Mouse (Mus musculus) hindbrain, embryonic 15.5 days (tissue): ENCODE results near the gene Scube1. TPM values are rescaled to one million over a fixed set of nuclear protein-coding genes. Genes with fewer than 3 reads are reported as not detected.

ENCODE experiments used
- ATAC-seq: fragments of 200-750 bp; cut with Nextera tagmentation; 2 replicates; pipeline ENCODE4 v1.8.0; 2017; ENCODE audit warnings: low read depth, moderate number of reproducible peaks, moderate TSS enrichment; ENCODE audit not compliant: low FRiP score
- H3K27ac ChIP-seq: fragments of 300-500 bp; sonication (generic); replicated peaks from 2 replicates; pipeline ENCODE4 v1.5.1; 2015; ENCODE audit warnings: mild to moderate bottlenecking, inconsistent platforms
- H3K27me3 ChIP-seq: fragments of 300-500 bp; sonication (generic); 2 replicates; pipeline ENCODE4 v1.6.1; 2015; ENCODE audit warnings: control low read depth, inconsistent platforms
- H3K36me3 ChIP-seq: fragments of 300-500 bp; sonication (generic); 2 replicates; pipeline ENCODE4 v1.6.1; 2015; ENCODE audit warnings: control low read depth, inconsistent platforms
- H3K4me1 ChIP-seq: fragments of 300-500 bp; sonication (generic); replicated peaks from 2 replicates; pipeline ENCODE4 v1.6.1; 2015; ENCODE audit warnings: control low read depth, inconsistent platforms
- H3K4me2 ChIP-seq: fragments of 300-500 bp; sonication (generic); 2 replicates; pipeline ENCODE4 v1.6.1; 2015; ENCODE audit warnings: moderate library complexity, mild to moderate bottlenecking, inconsistent platforms
- H3K4me3 ChIP-seq: fragments of 300-500 bp; sonication (generic); 2 replicates; pipeline ENCODE4 v1.5.1; 2015; ENCODE audit warnings: mild to moderate bottlenecking, inconsistent platforms
- H3K9ac ChIP-seq: fragments of 300-500 bp; sonication (generic); 2 replicates; pipeline ENCODE4 v1.6.1; 2015; ENCODE audit warnings: inconsistent platforms
- H3K9me3 ChIP-seq: fragments of 300-500 bp; sonication (generic); 2 replicates; pipeline ENCODE4 v1.6.1; 2016; ENCODE audit warnings: control low read depth, inconsistent platforms
- WGBS: fragments of 180-500 bp; shearing (Covaris S2); methylation state at CpG from one replicate; pipeline ENCODE4 v1.1.7; 2015; 5-methylcytosine and 5-hydroxymethylcytosine counted together
- polyA plus RNA-seq: library from polyadenylated mRNA; unstranded; fragments of >200 nt; fragmentation: Nextera tagmentation; extraction: Ambion mirVana; gene quantifications from 2 replicates; pipeline ENCODE4 v1.2.1, GENCODE M21; 2015

The Scube1 gene
- polyA plus RNA-seq, 1 experiment from 2014 or later = 9.7 TPM

DNA sequence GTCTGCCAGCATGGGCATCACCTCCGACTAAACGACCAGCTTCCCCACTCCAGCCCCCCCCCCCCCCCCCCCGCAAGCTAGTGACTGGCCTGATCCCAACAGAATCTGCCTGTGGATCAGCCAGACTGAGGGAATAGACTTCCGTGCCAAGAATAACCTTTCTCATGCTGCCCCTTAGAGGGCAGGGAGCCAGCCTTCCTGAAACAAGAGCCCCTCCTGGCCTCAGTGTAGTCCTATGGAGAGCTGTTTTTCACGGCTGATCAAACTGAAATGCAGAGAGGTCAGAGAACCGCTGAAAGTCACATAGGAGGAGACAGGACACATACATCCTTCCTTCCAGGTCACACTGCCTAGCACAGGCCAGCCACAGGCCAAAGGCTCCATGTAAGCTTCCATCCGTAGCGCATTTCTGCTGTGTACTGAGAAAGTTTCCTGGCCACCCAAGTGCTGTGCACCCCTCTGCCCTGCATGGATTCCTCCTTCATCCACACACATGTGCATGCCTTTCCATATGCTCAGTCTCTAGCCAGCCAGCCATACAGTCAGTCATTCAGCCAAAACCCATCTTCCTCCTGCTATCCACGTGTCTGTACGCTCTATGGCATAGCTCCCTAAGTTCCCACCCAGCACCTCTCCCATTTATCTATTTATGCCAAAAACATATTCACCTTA lies 18.2 kb downstream of the Scube1 start:
- H3K27me3 ChIP-seq = no peaks in the 10 kb centered on the region
- H3K4me2 ChIP-seq = no peak overlapping the region
- no peak overlapping the region for H3K27ac ChIP-seq
- peaks cover 18% of the 10 kb centered on the region for H3K4me1 ChIP-seq
- no peaks in the 10 kb centered on the region for H3K9me3 ChIP-seq
- WGBS = 24% methylated on average over 9 of the region's 10 CpGs
- H3K4me3 ChIP-seq = no peak overlapping the region
- ATAC-seq = peak; percentile 66; the same call in 1 of the 2 replicates
- H3K36me3 ChIP-seq = no peaks in the 10 kb centered on the region
- no peak overlapping the region for H3K9ac ChIP-seq

DNA sequence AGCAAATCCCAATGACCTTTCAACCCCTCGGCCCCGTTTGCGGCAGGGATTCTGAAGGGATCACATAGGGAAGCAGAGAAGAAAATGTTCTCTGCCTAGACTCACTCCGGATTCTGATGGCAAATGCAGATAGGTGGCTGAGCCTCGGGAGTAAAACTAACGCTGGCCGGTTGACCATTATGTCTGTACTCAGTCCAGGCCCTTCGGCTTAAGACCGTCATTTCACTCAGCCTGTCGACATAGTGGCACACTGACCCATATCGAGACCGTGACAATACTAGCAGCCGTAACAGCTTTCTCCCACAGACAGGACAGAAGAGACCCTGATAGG lies 24.3 kb downstream of the Scube1 start:
- H3K9me3 ChIP-seq = no peaks in the 10 kb centered on the region
- H3K27ac ChIP-seq = no peak overlapping the region
- 43% methylated on average over 13 of the region's 13 CpGs for WGBS
- no peaks in the 10 kb centered on the region for H3K36me3 ChIP-seq
- H3K4me1 ChIP-seq = peaks cover 32% of the 10 kb centered on the region
- H3K4me2 ChIP-seq = no peak overlapping the region
- H3K4me3 ChIP-seq = no peak overlapping the region
- H3K27me3 ChIP-seq = no peaks in the 10 kb centered on the region
- ATAC-seq = no peak
- no peak overlapping the region for H3K9ac ChIP-seq

DNA sequence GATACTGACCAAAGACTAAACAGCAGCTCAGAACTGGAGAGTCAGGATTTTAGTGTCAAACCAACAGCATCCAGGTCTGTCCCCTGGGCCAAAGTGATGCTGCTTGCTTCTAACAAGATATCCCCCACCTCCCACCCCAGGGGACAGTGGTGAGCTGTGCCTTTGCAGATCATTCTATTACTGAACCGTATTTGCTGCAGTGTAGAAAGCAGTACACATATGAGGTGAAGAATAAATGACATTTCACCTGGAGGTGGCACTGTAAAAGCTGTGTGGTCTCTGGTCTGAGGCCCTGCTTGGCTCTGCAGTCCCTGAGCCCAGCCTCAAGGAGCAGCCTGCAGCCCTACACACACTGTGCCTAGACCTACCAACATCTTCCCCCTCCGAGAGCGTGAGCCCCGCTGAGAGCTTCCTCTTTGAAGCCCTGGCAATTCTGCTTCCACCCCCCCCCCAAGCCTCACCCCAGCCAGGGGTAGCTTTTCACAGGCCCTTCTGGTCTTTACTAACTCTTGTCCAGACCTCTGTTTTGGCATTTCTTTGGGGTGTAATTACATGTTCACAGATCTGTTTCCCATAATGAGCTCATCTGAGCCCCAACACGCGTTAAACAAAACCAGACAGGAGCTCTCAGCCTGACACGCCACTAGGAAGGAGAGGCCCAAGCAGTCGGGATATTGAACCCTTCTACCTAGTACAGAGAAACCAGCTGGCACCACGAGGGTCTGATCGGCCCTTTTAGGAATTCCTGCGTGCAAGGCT lies 24.8 kb downstream of the Scube1 start:
- H3K9me3 ChIP-seq = no peaks in the 10 kb centered on the region
- H3K4me3 ChIP-seq = no peak overlapping the region
- WGBS = 20% methylated on average over 11 of the region's 11 CpGs
- no peak overlapping the region for H3K4me2 ChIP-seq
- H3K27me3 ChIP-seq = no peaks in the 10 kb centered on the region
- peaks cover 32% of the 10 kb centered on the region for H3K4me1 ChIP-seq
- no peaks in the 10 kb centered on the region for H3K36me3 ChIP-seq
- ATAC-seq = 0 out of 2 replicates have a peak, but pooled peaks have one; percentile 42
- no peak overlapping the region for H3K9ac ChIP-seq
- no peak overlapping the region for H3K27ac ChIP-seq

DNA sequence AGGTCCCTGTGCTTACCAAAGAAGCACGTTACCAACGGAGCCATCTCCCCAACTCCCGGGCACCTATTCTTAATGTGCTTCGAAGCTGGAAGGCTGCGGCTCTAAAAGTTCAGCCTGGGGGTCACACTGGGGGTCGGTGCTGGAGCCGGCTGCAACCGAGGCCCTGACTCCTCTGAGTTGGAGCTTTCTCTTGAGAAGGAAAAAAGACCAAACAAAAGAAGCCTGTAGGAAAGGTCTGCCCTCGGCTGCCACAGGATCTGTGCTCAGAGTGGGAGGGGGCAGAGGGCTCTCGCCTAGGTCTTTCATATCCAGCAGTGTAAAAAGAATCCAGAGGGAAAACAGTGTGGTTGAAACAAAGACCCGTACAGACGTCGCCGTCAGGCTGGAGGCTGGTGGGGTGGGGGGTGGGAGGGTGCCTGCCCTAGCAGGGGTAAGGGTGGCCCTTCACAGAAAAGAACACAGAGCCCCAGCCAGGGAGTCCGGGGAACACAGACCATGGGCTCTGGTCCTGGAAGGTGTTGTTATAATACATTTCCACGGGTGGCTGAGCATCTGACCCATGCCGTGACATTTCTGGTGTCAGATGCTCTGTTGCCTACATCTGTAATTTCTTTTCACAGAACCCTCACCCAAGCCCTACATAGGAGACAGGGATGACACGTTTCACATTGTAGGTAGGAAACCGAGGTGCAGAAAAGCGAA lies 25.5 kb downstream of the Scube1 start:
- Histone ChIP-seq H3K27ac (no peak overlapping the region), H3K4me1 (peaks cover 32% of the 10 kb centered on the region), H3K27me3 (no peaks in the 10 kb centered on the region), H3K4me2 (no peak overlapping the region), H3K9me3 (no peaks in the 10 kb centered on the region), H3K36me3 (no peaks in the 10 kb centered on the region), H3K9ac (no peak overlapping the region), H3K4me3 (no peak overlapping the region)
- 15% methylated on average over 20 of the region's 20 CpGs for WGBS
- ATAC-seq = no peak

GRCm38 (mm10) chr15:83696681-83697381 lies 28.0 kb downstream of the Scube1 start:
- Histone ChIP-seq H3K9ac (no peak overlapping the region), H3K4me2 (no peak overlapping the region), H3K36me3 (no peaks in the 10 kb centered on the region), H3K4me3 (no peak overlapping the region), H3K27ac (no peak overlapping the region), H3K27me3 (no peaks in the 10 kb centered on the region), H3K4me1 (peaks cover 32% of the 10 kb centered on the region), H3K9me3 (no peaks in the 10 kb centered on the region)
- no peak for ATAC-seq
- WGBS = 45% methylated on average over 14 of the region's 14 CpGs

DNA sequence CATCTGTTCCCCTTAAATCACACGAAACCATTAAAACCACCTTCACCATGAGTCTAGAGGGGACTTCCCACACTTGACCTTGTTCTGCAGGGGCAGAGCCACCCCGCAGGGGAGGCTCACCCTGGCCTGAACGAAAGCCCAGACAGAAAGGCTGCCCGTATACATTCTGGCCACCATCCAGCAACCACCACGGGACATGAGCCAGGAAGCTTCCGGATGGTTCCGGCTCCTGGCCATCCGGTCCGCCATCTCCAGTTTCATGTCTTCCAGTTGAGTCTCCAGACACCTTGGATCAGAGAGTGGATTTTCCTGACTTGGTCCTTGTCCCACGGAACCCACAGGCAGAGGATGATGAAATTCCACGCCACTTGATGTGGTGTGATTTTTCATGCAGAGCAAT lies 29.7 kb downstream of the Scube1 start:
- WGBS = 83% methylated on average over 11 of the region's 11 CpGs
- no peak overlapping the region for H3K9ac ChIP-seq
- no peaks in the 10 kb centered on the region for H3K36me3 ChIP-seq
- no peak overlapping the region for H3K4me3 ChIP-seq
- H3K4me2 ChIP-seq = no peak overlapping the region
- H3K9me3 ChIP-seq = no peaks in the 10 kb centered on the region
- ATAC-seq = no peak
- H3K4me1 ChIP-seq = peaks cover 26% of the 10 kb centered on the region
- H3K27me3 ChIP-seq = no peaks in the 10 kb centered on the region
- H3K27ac ChIP-seq = no peak overlapping the region

GRCm38 (mm10) chr15:83691901-83692361 lies 32.9 kb downstream of the Scube1 start:
- no peak overlapping the region for H3K27ac ChIP-seq
- 56% methylated on average over 8 of the region's 8 CpGs for WGBS
- ATAC-seq = no peak

DNA sequence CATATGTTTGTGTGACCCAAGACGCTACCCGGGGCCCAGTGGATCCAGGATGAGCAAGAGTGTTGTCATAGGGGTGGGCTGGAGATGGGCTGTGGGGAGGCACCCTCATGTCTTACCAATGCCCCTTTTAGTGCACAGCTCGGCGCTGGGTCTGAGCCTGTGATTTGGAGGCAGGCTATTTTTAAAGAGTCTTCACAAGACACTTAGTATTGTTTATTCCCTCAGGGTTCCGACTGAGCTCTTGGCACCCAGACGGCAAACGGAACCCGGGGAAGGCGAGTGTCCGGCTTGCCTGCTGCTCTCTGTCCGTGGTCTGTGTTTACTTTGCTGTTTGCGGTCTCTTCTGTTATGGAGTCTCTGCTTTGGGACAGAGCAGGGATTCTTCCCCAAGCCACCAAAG lies 34.9 kb downstream of the Scube1 start:
- Histone ChIP-seq H3K4me1 (no peaks in the 10 kb centered on the region), H3K9ac (no peak overlapping the region), H3K36me3 (no peaks in the 10 kb centered on the region), H3K27ac (no peak overlapping the region), H3K27me3 (no peaks in the 10 kb centered on the region), H3K4me2 (no peak overlapping the region), H3K9me3 (no peaks in the 10 kb centered on the region), H3K4me3 (no peak overlapping the region)
- no peak for ATAC-seq
- WGBS = 85% methylated on average over 12 of the region's 12 CpGs

More at GRCm38 (mm10) chr15:83691901-83692361, 32.9 kb downstream of the Scube1 start:
- Histone ChIP-seq H3K9ac (no peak overlapping the region), H3K27me3 (no peaks in the 10 kb centered on the region), H3K4me2 (no peak overlapping the region), H3K36me3 (no peaks in the 10 kb centered on the region), H3K4me3 (no peak overlapping the region), H3K9me3 (no peaks in the 10 kb centered on the region), H3K4me1 (peaks cover 1% of the 10 kb centered on the region; the same call in 1 of the 2 replicates)

DNA sequence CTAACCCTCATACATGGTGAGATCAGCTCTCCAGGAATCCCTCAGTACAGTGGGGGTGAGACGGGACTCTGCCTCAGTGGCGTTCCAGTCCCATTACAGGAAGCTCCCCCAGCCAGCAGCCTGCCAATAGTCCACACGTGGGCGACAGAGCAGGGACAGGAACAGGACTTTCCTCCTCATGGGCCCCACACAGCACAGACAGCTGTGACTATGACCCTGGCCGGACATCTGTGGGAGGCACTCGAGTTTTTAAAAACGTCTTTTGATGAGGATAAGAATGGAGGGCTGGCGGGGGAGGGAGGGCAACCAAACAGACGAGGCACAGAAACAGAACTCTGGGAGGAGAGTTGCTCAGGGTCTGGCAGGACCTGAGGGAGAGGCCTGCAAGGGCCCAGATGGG lies 38.2 kb downstream of the Scube1 start:
- Histone ChIP-seq H3K27me3 (no peaks in the 10 kb centered on the region), H3K4me1 (no peaks in the 10 kb centered on the region), H3K9me3 (no peaks in the 10 kb centered on the region), H3K9ac (no peak overlapping the region), H3K36me3 (no peaks in the 10 kb centered on the region), H3K27ac (no peak overlapping the region), H3K4me2 (no peak overlapping the region), H3K4me3 (no peak overlapping the region)
- 65% methylated on average over 9 of the region's 9 CpGs for WGBS
- ATAC-seq = no peak

- no peak overlapping the region for H3K4me3 ChIP-seq
- no peaks in the 10 kb centered on the region for H3K9me3 ChIP-seq
- H3K4me2 ChIP-seq = no peak overlapping the region
- no peaks in the 10 kb centered on the region for H3K4me1 ChIP-seq
- ATAC-seq = no peak
- H3K9ac ChIP-seq = no peak overlapping the region
- H3K36me3 ChIP-seq = no peaks in the 10 kb centered on the region
- 96% methylated on average over 3 of the region's 3 CpGs for WGBS
- no peak overlapping the region for H3K27ac ChIP-seq
- H3K27me3 ChIP-seq = no peaks in the 10 kb centered on the region
Observed at GRCm38 (mm10) chr15:83685950-83686349, 38.9 kb downstream of the Scube1 start.

DNA sequence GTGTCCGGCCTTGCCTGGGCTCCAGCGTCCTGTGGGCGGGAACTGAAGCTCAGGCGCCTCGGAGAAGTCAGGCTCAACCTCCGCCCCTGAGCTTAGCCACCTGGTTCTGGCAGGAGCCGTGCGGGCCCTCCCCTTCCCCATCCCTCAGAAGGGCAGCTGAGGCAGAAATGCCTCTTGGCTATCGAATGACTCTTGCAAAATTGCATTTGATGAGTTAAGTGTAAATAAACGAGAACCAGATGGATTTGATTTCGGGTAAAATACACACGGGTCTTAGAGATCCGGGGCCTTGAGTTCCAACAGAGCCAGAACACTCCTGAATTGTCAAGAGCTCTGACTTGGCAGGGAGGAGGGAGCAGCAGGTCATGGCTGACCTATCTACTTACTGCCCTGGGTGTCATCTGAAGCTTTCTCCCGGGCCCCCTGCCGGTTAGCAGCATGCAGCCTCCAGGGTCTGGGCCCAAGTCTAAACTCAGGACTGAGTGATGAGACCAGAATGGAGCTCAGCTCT lies 41.7 kb downstream of the Scube1 start:
- H3K9me3 ChIP-seq = no peaks in the 10 kb centered on the region
- H3K36me3 ChIP-seq = no peaks in the 10 kb centered on the region
- peaks cover 12% of the 10 kb centered on the region for H3K4me1 ChIP-seq
- no peaks in the 10 kb centered on the region for H3K27me3 ChIP-seq
- H3K4me2 ChIP-seq = no peak overlapping the region
- no peak overlapping the region for H3K9ac ChIP-seq
- no peak overlapping the region for H3K4me3 ChIP-seq
- H3K27ac ChIP-seq = no peak overlapping the region
- ATAC-seq = no peak
- 62% methylated on average over 15 of the region's 15 CpGs for WGBS
